Mouse (Mus musculus) leukemia stem cell, adult 10-12 weeks (primary cell): ENCODE measurements around the gene Lipc. TPM values are rescaled to one million over a fixed set of nuclear protein-coding genes. Genes with fewer than 3 reads are reported as not detected.

Experiments
- polyA plus RNA-seq: library from polyadenylated mRNA; stranded (reverse); fragments of >175 nt; gene quantifications from 2 replicates; pipeline ENCODE4 v1.2.3, GENCODE M21; 2012; ENCODE audit warnings: low replicate concordance

Lipc gene
- not detected in 2 replicates for polyA plus RNA-seq

DNA sequence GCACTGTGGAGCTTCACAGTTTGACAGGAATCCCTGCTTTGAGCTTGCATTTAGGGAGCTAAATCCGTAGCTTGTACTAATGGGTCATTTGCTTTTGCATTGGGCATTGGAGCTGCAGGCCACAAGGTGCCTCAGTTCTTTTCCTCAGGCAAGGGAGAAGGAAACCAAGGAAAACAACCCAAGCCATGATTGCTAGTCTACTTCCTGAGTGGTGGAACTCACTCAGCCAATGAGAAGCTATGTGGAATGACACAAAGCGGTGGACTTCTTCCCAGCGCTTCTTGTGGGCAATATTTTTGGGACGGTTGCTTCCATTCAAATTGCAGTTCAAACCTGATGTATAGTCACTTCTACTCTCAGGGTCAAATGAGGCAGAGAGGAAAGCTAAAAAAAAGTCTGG, at the start of gene Lipc:
Gene Lipc, minus strand, starts transcription at position 101 of the 400 bp plus-strand sequence.

Other genes with a start within 250 kb of the Lipc start
- gene Aqp9, start 216.5 kb upstream of the Lipc start, polyA plus RNA-seq = 1.1 and 1.4 TPM in 2 replicates